Mouse (Mus musculus) thymus, postnatal 25 days (tissue): ENCODE results near the gene Pla2g15.

Experiments used
- DNase-seq: peaks from one replicate; pipeline ENCODE4 v3.0.0; 2022

Pla2g15 gene

GRCm38 (mm10) chr8:106136156-106137130 is 13.8 kb upstream of the Pla2g15 start, which contains the start of gene Esrp2:
Gene Esrp2 (minus strand): TSS chr8:106136974.
- DNase-seq = peak; percentile 67

GRCm38 (mm10) chr8:106137218-106137905 is 12.8 kb upstream of the Pla2g15 start:
- DNase-seq = no peak

DNA sequence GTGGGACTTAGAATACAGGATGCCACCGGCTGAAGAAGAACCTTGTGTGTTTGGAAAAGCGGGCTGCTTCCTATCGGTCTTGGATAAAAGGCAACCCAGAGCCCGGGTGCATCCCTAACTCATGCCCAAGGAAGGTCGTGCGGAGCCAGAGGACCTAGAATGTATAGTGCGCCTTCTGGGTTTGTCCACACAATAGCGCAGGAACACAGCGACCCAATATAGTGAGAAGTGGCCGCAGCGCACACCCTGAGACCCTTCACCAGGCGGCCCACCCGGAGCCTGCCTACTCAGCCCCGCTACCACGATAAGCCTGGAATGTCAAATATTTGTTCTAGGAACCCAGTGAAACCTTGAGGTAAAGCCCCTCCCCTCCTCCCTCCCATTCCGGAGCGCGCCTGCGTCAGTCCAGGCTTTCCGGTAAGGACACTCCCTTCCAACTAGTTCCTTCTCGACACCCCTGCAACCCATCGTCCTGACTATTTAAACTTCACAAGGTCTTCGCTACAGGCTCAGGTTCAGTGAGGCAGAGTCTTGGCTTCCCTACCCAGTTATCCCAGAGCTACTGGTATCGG is 12.2 kb upstream of the Pla2g15 start:
- no peak for DNase-seq

DNA sequence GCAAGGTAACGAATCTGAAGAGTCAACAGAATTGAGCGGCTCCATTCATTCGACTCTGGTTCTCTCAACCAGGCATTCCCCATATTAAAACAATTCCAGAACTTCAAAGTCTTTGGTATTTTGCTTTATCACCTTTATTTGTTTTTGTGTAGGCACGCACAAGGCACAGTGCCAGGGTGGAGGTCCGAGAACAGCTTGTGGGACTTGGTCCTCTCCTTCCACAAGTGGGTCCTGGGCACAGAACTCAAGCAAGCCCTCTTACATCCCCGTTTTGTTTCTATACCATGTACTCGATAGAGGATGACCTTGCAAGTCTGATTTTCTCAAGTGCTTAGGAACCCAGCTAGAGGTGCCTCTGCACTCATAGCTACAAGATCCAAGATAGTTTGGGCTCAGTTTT is 11.6 kb upstream of the Pla2g15 start:
- no peak for DNase-seq

GRCm38 (mm10) chr8:106140191-106140590 is 10.0 kb upstream of the Pla2g15 start:
- DNase-seq = no peak

- DNase-seq = peak; percentile 87
Measured at GRCm38 (mm10) chr8:106140769-106141168, 9.4 kb upstream of the Pla2g15 start.

GRCm38 (mm10) chr8:106145331-106145730 is 4.9 kb upstream of the Pla2g15 start:
- DNase-seq = no peak

GRCm38 (mm10) chr8:106146014-106146413 is 4.2 kb upstream of the Pla2g15 start:
- DNase-seq = no peak

- DNase-seq = no peak
Measured at GRCm38 (mm10) chr8:106147868-106148565, 2.2 kb upstream of the Pla2g15 start.

- DNase-seq = no peak
Measured at GRCm38 (mm10) chr8:106149025-106149424, 1.2 kb upstream of the Pla2g15 start.

- DNase-seq = no peak
Measured at GRCm38 (mm10) chr8:106150653-106151000, 428 bp downstream of the Pla2g15 start.

GRCm38 (mm10) chr8:106151041-106151440 is 842 bp downstream of the Pla2g15 start:
- DNase-seq = no peak

DNA sequence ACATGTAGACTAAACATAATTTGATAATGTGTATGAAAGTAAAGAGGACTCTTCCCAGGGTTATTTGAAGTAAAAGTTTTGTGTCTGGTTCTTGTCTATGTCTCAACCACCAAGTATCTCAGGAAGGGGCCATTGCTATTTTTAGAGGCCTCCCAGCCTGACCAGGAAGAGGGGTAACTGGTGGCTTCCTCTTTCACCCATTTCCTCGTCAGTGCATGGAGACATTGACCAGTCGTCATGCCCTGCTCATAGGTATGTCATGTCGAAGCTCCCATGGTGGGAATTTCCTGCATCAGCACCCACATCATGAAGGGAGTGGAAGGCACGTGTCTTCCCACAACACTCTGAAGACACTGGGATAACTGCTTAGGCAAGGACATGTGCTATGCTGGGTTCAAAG is 2.7 kb downstream of the Pla2g15 start:
- no peak for DNase-seq

- no peak for DNase-seq
Measured at GRCm38 (mm10) chr8:106157419-106157818, 7.2 kb downstream of the Pla2g15 start.

DNA sequence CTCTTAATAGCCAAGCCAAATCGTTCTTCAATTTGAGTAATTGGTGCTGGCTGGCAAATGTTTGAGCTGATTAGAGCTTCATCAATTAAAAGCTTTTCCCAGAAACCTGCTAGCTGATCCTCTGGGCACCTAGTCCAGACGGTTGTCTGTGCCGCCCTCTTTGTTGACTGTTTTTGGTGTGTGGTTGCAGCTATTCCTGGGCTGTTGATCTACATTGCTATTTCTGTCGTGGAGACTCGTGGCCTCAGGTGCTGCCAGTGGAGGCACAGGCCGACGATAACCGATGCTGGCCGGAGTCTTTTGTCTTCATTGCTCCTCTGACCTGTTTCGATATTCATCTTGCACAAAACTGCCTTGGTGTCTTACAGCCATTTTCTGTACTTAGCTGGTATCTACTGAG is 8.2 kb downstream of the Pla2g15 start:
- no peak for DNase-seq

- no peak for DNase-seq
Measured at GRCm38 (mm10) chr8:106159876-106160275, 9.7 kb downstream of the Pla2g15 start.

- no peak for DNase-seq
Measured at GRCm38 (mm10) chr8:106163251-106163650, 13.1 kb downstream of the Pla2g15 start.

GRCm38 (mm10) chr8:106165460-106165859 is 15.3 kb downstream of the Pla2g15 start:
- peak; percentile 78 for DNase-seq

DNA sequence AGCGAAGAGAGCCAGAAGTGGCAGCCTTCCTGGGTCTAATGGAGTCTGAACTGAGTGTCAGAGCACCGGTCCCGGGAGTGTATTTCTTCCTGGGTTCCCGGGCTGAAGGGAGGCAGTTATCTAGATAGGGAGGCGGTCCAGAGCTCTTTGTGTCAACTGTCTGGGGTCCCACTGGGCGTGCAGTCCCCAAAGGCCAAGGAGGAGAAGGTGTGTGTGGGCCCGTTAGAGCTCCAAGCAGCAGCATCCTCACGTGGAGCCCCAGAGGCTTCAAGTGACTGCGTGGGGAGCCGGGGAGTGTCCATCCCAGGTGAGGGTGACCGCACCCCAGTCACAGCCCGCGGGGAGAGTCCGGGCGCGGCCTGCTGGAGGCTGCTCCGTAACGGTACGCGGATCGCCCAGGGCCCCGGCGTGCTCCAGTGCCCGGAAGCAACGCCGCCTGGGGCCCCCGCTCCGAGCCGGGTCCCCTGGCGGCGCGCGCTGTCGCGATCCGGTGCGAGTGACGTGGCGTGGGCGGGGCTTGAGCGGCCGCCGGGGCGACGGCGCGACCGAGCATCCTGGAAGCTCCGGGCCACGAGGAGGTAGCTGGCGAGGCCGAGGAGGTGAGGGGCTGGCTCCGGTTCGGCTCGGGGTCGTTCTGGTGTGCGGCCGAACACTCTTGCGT is 18.3 kb downstream of the Pla2g15 start, which contains the start of gene Slc7a6:
Slc7a6 (plus strand) TSS at position 502 of the 661 bp plus-strand sequence.
- DNase-seq = peak; percentile 95

DNA sequence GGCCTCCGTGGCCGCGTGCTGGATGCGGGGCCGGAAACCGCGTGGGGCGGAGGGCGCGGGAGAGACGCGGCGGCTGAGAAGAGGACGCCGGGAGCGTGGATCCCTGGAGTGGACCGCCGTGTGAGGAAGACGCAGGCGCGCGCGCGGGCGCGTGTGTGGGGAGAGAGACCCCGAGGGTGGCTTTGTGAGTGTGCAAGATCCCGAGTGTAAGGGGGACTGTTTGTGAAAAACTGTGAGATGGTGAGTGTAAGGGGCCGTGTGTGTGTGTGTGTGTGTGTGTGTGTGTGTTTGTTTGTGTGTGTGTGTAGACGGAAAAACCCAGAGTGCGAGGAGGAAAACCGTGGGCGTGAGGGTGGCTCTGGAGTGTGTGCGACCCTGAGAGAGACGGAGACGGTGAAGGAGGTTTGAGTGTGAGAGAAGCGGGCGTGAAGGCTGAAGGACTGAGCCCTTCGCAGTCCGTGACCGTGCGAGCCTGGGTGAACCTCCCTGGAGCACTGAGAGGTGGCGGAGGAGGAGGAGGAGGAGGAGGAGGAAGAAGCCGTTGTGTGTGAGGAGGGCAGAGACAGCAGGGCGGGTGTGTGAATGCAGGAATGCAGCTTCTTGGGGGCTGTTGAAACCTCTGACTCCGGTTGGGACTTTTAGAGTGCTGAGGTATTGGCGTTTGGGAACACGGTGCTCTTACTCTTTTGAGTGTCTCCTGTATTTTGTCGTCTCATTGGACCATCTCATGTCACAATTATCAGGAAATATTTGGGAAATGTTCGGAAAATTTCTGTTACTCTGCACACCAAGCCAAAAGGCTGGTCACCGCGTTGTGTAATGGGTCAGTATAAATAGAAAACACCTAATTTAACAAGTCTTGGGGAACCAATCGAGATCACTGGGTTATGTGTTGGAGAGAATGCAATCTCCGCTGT is 19.1 kb downstream of the Pla2g15 start:
- no peak for DNase-seq

GRCm38 (mm10) chr8:106169934-106170480 is 19.8 kb downstream of the Pla2g15 start:
- no peak for DNase-seq
